Mouse (Mus musculus) c-Kit-positive CD71-positive TER-119-positive erythroid progenitor cells, embryonic 14.5 days (primary cell): ENCODE measurements around the gene 2310057M21Rik.

Experiments
- DNase-seq: peaks from one replicate; pipeline ENCODE4 v3.0.0-alpha.2; 2013; ENCODE audit warnings: low spot score

Gene 2310057M21Rik

GRCm38 (mm10) chr7:131318340-131318739 lies 44.2 kb downstream of the 2310057M21Rik start:
- no peak for DNase-seq

- no peak for DNase-seq
Observed at GRCm38 (mm10) chr7:131317587-131317986, 45.0 kb downstream of the 2310057M21Rik start.

GRCm38 (mm10) chr7:131314493-131314892 lies 48.1 kb downstream of the 2310057M21Rik start:
- DNase-seq, result no peak

GRCm38 (mm10) chr7:131306733-131307132 lies 55.8 kb downstream of the 2310057M21Rik start:
- DNase-seq, result no peak

GRCm38 (mm10) chr7:131303340-131303739 lies 59.2 kb downstream of the 2310057M21Rik start:
- DNase-seq, result no peak

GRCm38 (mm10) chr7:131297151-131297550 lies 65.4 kb downstream of the 2310057M21Rik start:
- no peak for DNase-seq
